Comparison of ENCODE assay signal across 8 mouse cellular contexts in the genomic region with DNA sequence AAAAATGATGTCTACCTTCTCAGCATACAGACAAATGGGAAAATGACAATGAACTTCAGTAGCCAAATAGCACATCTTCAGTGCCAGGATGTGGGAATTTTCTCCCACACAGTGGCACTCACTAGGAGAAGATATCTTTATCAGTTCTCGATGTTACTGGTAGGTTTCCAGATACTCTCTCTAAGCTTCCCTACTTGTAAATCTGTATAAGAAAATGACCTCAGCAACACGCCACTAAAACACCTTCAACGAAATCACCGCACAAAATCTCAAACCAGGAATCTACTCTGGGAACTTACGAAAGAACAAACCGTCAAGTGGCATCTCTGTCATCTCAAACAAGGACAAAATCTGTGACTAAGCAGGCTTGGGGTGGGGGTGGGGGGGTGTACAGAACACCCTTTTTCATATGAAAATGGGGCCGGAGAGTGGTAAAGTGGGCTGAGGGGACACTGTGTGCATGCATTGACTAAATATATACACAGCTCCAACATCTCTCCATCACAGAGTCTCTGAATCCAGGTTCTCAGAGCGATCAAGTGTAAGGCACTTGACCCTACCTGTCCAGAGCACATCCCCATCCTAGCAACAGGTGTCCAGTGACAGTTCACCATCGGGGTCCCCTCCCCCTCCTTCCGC.
DNase-seq lines count a peak whose midpoint lies in the region; ATAC-seq and TF ChIP-seq lines count a peak whose summit lies in the region.

No protein-coding gene starts in this region.

- peak overlapping the region; percentile 87 for H3K9ac ChIP-seq in limb, embryonic 14.5 days (ENCODE audit: low read depth, low read length, severe bottlenecking)
- H3K9ac ChIP-seq in stomach, postnatal 0 days (ENCODE audit: low read length) = peak overlapping the region; percentile 89

- no peak for TF ChIP-seq CTCF in spleen, adult 2 months (IDR thresholded peaks at IDR 0.05; ENCODE audit: extremely low read depth, insufficient read depth, insufficient read length, insufficient replicate concordance)
- TF ChIP-seq CTCF in stomach, postnatal 0 days (IDR thresholded peaks at IDR 0.05; ENCODE audit: low read depth) = no peak

- peak overlapping the region; percentile 94 for H3K4me3 ChIP-seq in spleen, adult 2 months (ENCODE audit: extremely low read depth, insufficient read depth, insufficient read length)
- peak overlapping the region; percentile 92 for H3K4me3 ChIP-seq in limb, embryonic 14.5 days (replicated peaks; ENCODE audit: low read length)
- H3K4me3 ChIP-seq in stomach, postnatal 0 days (ENCODE audit: low read depth, low read length) = peak overlapping the region; percentile 93

- no peak for ATAC-seq in limb, embryonic 14.5 days (ENCODE audit: low FRiP score, low read depth)
- no peak for ATAC-seq in stomach, postnatal 0 days (ENCODE audit: low FRiP score, low TSS enrichment)

- 28% methylated on average over 10 of the region's 10 CpGs for WGBS in spleen, adult 2 months
- whole genome bisulfite sequencing in limb, embryonic 14.5 days = 38% methylated on average over 10 of the region's 10 CpGs
- WGBS in stomach, postnatal 0 days = 22% methylated on average over 10 of the region's 10 CpGs

- H3K4me2 ChIP-seq in limb, embryonic 14.5 days (replicated peaks; ENCODE audit: low read depth, low read length, severe bottlenecking) = peak overlapping the region; percentile 90
- H3K4me2 ChIP-seq in stomach, postnatal 0 days (replicated peaks; ENCODE audit: low read depth) = peak overlapping the region; percentile 89

- no peak overlapping the region for H3K27ac ChIP-seq in spleen, adult 2 months (ENCODE audit: insufficient read depth, low read length)
- H3K27ac ChIP-seq in limb, embryonic 14.5 days (replicated peaks; ENCODE audit: low read depth, low read length) = no peak overlapping the region
- H3K27ac ChIP-seq in stomach, postnatal 0 days (replicated peaks) = peak overlapping the region; percentile 79

- no peaks in the 10 kb centered on the region for H3K9me3 ChIP-seq in limb, embryonic 14.5 days (ENCODE audit: control insufficient read depth, low read length)
- no peaks in the 10 kb centered on the region for H3K9me3 ChIP-seq in stomach, postnatal 0 days (ENCODE audit: control insufficient read depth, low read length)

- H3K36me3 ChIP-seq in spleen, adult 2 months (ENCODE audit: control insufficient read depth, insufficient read depth, low read length) = no peaks in the 10 kb centered on the region
- no peaks in the 10 kb centered on the region for H3K36me3 ChIP-seq in limb, embryonic 14.5 days (ENCODE audit: control insufficient read depth, insufficient read depth, low read length)
- no peaks in the 10 kb centered on the region for H3K36me3 ChIP-seq in stomach, postnatal 0 days (ENCODE audit: control insufficient read depth, insufficient read depth, low read length)

- no peak for TF ChIP-seq POLR2A in spleen, adult 2 months (IDR thresholded peaks at IDR 0.05; ENCODE audit: low read depth, low read length)
- no peak for TF ChIP-seq POLR2A in limb, embryonic 14.5 days (IDR thresholded peaks at IDR 0.05; ENCODE audit: borderline replicate concordance, extremely low read depth, insufficient read depth, insufficient read length)

- H3K27me3 ChIP-seq in spleen, adult 2 months (ENCODE audit: control insufficient read depth, insufficient read depth, low read length) = no peaks in the 10 kb centered on the region
- no peaks in the 10 kb centered on the region for H3K27me3 ChIP-seq in limb, embryonic 14.5 days (ENCODE audit: control insufficient read depth, insufficient read depth, low read length)
- H3K27me3 ChIP-seq in stomach, postnatal 0 days (ENCODE audit: control insufficient read depth, insufficient read depth, low read length) = no peaks in the 10 kb centered on the region

- no peak for TF ChIP-seq EP300 in stomach, postnatal 0 days (optimal IDR thresholded peaks at IDR 0.05)

- peak; percentile 30 for DNase-seq in embryo, embryonic 10.5 days (ENCODE audit: low spot score)
- DNase-seq in embryo, embryonic 10 days (ENCODE audit: low spot score) = no peak
- no peak for DNase-seq in spleen, adult 2 months (ENCODE audit: low read depth in 1 of 2, low spot score in 2 of 2)
- DNase-seq in spleen, postnatal 10 days (ENCODE audit: low spot score in 2 of 2) = no peak
- no peak for DNase-seq in limb, embryonic 14.5 days (ENCODE audit: low spot score)
- no peak for DNase-seq in stomach, postnatal 0 days (ENCODE audit: low spot score)
- no peak for DNase-seq in right cerebral cortex, postnatal 4 days
- DNase-seq in ovary, postnatal 10 days (ENCODE audit: low spot score) = no peak

- H3K4me1 ChIP-seq in spleen, adult 2 months (ENCODE audit: control insufficient read depth, insufficient read depth, insufficient read length) = peaks cover 7% of the 10 kb centered on the region
- peaks cover 20% of the 10 kb centered on the region for H3K4me1 ChIP-seq in limb, embryonic 14.5 days (ENCODE audit: control insufficient read depth, insufficient read depth, low read length)
- no peaks in the 10 kb centered on the region for H3K4me1 ChIP-seq in stomach, postnatal 0 days (replicated peaks; ENCODE audit: control insufficient read depth, insufficient read depth)
